Mouse (Mus musculus): ENCODE measurements around the gene Dbh. TPM values are rescaled to one million over a fixed set of nuclear protein-coding genes. Genes with fewer than 3 reads are reported as not detected.

Dbh gene
- total and polyA plus RNA-seq, 3 experiments, result not detected

- TF ChIP-seq RCOR1 (IDR thresholded peaks at IDR 0.05; ENCODE audit: low read depth, low read length), result peak; percentile 57; the same call in 1 of the 2 replicates
- no peak for TF ChIP-seq KAT2A (conservative IDR thresholded peaks at IDR 0.05; ENCODE audit: low read depth, low read length)
- no peak for TF ChIP-seq MAZ (IDR thresholded peaks at IDR 0.05; ENCODE audit: low read depth, low read length)
- no peak for TF ChIP-seq POLR2AphosphoS2 (IDR thresholded peaks at IDR 0.05; ENCODE audit: low read length)
- TF ChIP-seq UBTF (IDR thresholded peaks at IDR 0.05; ENCODE audit: borderline replicate concordance, insufficient read depth, low read depth, low read length), result no peak
- peak; percentile 80 for TF ChIP-seq GATA1 (IDR thresholded peaks at IDR 0.05; ENCODE audit: low read depth, low read length)
- no peak for TF ChIP-seq ZNF384 (IDR thresholded peaks at IDR 0.05; ENCODE audit: low read depth, low read length)
- no peak for TF ChIP-seq E2F4 (IDR thresholded peaks at IDR 0.05; ENCODE audit: borderline replicate concordance, low read depth, low read length)
- TF ChIP-seq POLR2A (IDR thresholded peaks at IDR 0.05; ENCODE audit: control insufficient read depth in 1 of 2, insufficient read depth in 1 of 2, low read depth in 1 of 2, low read length in 2 of 2, poor library complexity in 1 of 2), result peak in 1 of 2 experiments; percentile 43; a peak in 1 of 4 replicates
- no peak for TF ChIP-seq GABPA (IDR thresholded peaks at IDR 0.05; ENCODE audit: low read depth, low read length)
- no peak for TF ChIP-seq SMC3 (IDR thresholded peaks at IDR 0.05; ENCODE audit: low read depth, low read length)
- peak; percentile 86 for TF ChIP-seq MYC (IDR thresholded peaks at IDR 0.05; ENCODE audit: low read depth, low read length)
- TF ChIP-seq TAL1 (IDR thresholded peaks at IDR 0.05; ENCODE audit: low read length), result peak; percentile 44
- peak; percentile 59; the same call in 1 of the 2 replicates for TF ChIP-seq ETS1 (IDR thresholded peaks at IDR 0.05; ENCODE audit: low read depth, low read length)
- TF ChIP-seq NELFE (IDR thresholded peaks at IDR 0.05; ENCODE audit: low read depth, low read length), result no peak
- no peak for TF ChIP-seq RAD21 (IDR thresholded peaks at IDR 0.05; ENCODE audit: low read depth, low read length)
- TF ChIP-seq SIN3A (IDR thresholded peaks at IDR 0.05; ENCODE audit: low read length), result peak; percentile 73
- TF ChIP-seq USF1 (IDR thresholded peaks at IDR 0.05; ENCODE audit: low read depth, low read length), result no peak
- no peak for TF ChIP-seq TCF12 (IDR thresholded peaks at IDR 0.05; ENCODE audit: low read depth, low read length)
- TF ChIP-seq ELF1 (IDR thresholded peaks at IDR 0.05; ENCODE audit: low read depth, low read length), result no peak
- TF ChIP-seq BHLHE40 (IDR thresholded peaks at IDR 0.05; ENCODE audit: borderline replicate concordance, low read depth, low read length), result no peak
These were observed 67.3 kb downstream of the Dbh start (continued) for GRCm38 (mm10) chr2:27232376-27232775.

Other genes with a start within 250 kb of the Dbh start
- 41.0 and 63.1 TPM in 2 replicates for gene Surf2, start 248.9 kb upstream of the Dbh start, total RNA-seq (2012; rRNA removed)
- gene Surf2, start 248.9 kb upstream of the Dbh start, polyA plus RNA-seq (2012; ENCODE audit: insufficient read depth in 1 of 2, insufficient read length in 2 of 2, low read depth in 1 of 2, low replicate concordance in 2 of 2, missing spikeins in 1 of 2), result 10 to 100 TPM in 1 of 2 experiments, not detected in 1; 84.8 TPM
- gene Surf1, start 248.7 kb upstream of the Dbh start, total RNA-seq (2012; rRNA removed), result 52.1 and 56.5 TPM in 2 replicates
- gene Surf1, start 248.7 kb upstream of the Dbh start, polyA plus RNA-seq (2012; ENCODE audit: insufficient read depth in 1 of 2, insufficient read length in 2 of 2, low read depth in 1 of 2, low replicate concordance in 2 of 2, missing spikeins in 1 of 2), result 10 to 100 TPM in 1 of 2 experiments, not detected in 1; 74.8 TPM
- 152 and 158 TPM in 2 replicates for gene Surf4, start 231.3 kb upstream of the Dbh start, total RNA-seq (2012; rRNA removed)
- 100 to 1,000 TPM in 1 of 2 experiments, not detected in 1; 252 TPM for gene Surf4, start 231.3 kb upstream of the Dbh start, polyA plus RNA-seq (2012; ENCODE audit: insufficient read depth in 1 of 2, insufficient read length in 2 of 2, low read depth in 1 of 2, low replicate concordance in 2 of 2, missing spikeins in 1 of 2)
- not detected in 2 replicates for gene Stkld1, start 231.2 kb upstream of the Dbh start, total RNA-seq (2012; rRNA removed)
- gene Stkld1, start 231.2 kb upstream of the Dbh start, polyA plus RNA-seq (2012; ENCODE audit: insufficient read depth in 1 of 2, insufficient read length in 2 of 2, low read depth in 1 of 2, low replicate concordance in 2 of 2, missing spikeins in 1 of 2), result under 1 TPM in 1 of 2 experiments, not detected in 1; 0.25 TPM
- gene Rexo4, start 200.8 kb upstream of the Dbh start, total RNA-seq (2012; rRNA removed), result 45.3 and 52.4 TPM in 2 replicates
- 10 to 100 TPM in 1 of 2 experiments, not detected in 1; 66.6 TPM for gene Rexo4, start 200.8 kb upstream of the Dbh start, polyA plus RNA-seq (2012; ENCODE audit: insufficient read depth in 1 of 2, insufficient read length in 2 of 2, low read depth in 1 of 2, low replicate concordance in 2 of 2, missing spikeins in 1 of 2)
- gene Adamts13, start 191.8 kb upstream of the Dbh start, total RNA-seq (2012; rRNA removed), result 75.1 and 130 TPM in 2 replicates
- 10 to 100 TPM in 1 of 2 experiments, not detected in 1; 19.7 TPM for gene Adamts13, start 191.8 kb upstream of the Dbh start, polyA plus RNA-seq (2012; ENCODE audit: insufficient read depth in 1 of 2, insufficient read length in 2 of 2, low read depth in 1 of 2, low replicate concordance in 2 of 2, missing spikeins in 1 of 2)
- 15.2 and 19.1 TPM in 2 replicates for gene Cacfd1, start 155.3 kb upstream of the Dbh start, total RNA-seq (2012; rRNA removed)
- 10 to 100 TPM in 1 of 2 experiments, not detected in 1; 60.7 TPM for gene Cacfd1, start 155.3 kb upstream of the Dbh start, polyA plus RNA-seq (2012; ENCODE audit: insufficient read depth in 1 of 2, insufficient read length in 2 of 2, low read depth in 1 of 2, low replicate concordance in 2 of 2, missing spikeins in 1 of 2)
- gene Slc2a6, start 137.2 kb upstream of the Dbh start, total RNA-seq (2012; rRNA removed), result 2.3 and 2.6 TPM in 2 replicates
- 1 to 10 TPM in 1 of 2 experiments, not detected in 1; 3.2 TPM for gene Slc2a6, start 137.2 kb upstream of the Dbh start, polyA plus RNA-seq (2012; ENCODE audit: insufficient read depth in 1 of 2, insufficient read length in 2 of 2, low read depth in 1 of 2, low replicate concordance in 2 of 2, missing spikeins in 1 of 2)
- gene Mymk, start 93.1 kb upstream of the Dbh start, total RNA-seq (2012; rRNA removed), result not detected in 2 replicates
- not detected for gene Mymk, start 93.1 kb upstream of the Dbh start, polyA plus RNA-seq (2012; ENCODE audit: insufficient read depth in 1 of 2, insufficient read length in 2 of 2, low read depth in 1 of 2, low replicate concordance in 2 of 2, missing spikeins in 1 of 2)
- not detected in 2 replicates for gene Adamtsl2, start 85.9 kb upstream of the Dbh start, total RNA-seq (2012; rRNA removed)
- not detected for gene Adamtsl2, start 85.9 kb upstream of the Dbh start, polyA plus RNA-seq (2012; ENCODE audit: insufficient read depth in 1 of 2, insufficient read length in 2 of 2, low read depth in 1 of 2, low replicate concordance in 2 of 2, missing spikeins in 1 of 2)
- not detected in 2 replicates for gene Fam163b, start 22.7 kb upstream of the Dbh start, total RNA-seq (2012; rRNA removed)
- gene Fam163b, start 22.7 kb upstream of the Dbh start, polyA plus RNA-seq (2012; ENCODE audit: insufficient read depth in 1 of 2, insufficient read length in 2 of 2, low read depth in 1 of 2, low replicate concordance in 2 of 2, missing spikeins in 1 of 2), result not detected
- gene Sardh, start 83.1 kb downstream of the Dbh start, total RNA-seq (2012; rRNA removed), result 0.23 TPM in 1 of 2 replicates, not detected in the other
- under 1 TPM in 1 of 2 experiments, not detected in 1; 0.19 TPM for gene Sardh, start 83.1 kb downstream of the Dbh start, polyA plus RNA-seq (2012; ENCODE audit: insufficient read depth in 1 of 2, insufficient read length in 2 of 2, low read depth in 1 of 2, low replicate concordance in 2 of 2, missing spikeins in 1 of 2)

Measured in MEL (cell line).